Mouse (Mus musculus) hindbrain, postnatal 0 days (tissue): ENCODE results near the gene Actr1b. TPM values are rescaled to one million over a fixed set of nuclear protein-coding genes. Genes with fewer than 3 reads are reported as not detected.

Experiments used
- ATAC-seq: fragments of 200-750 bp; cut with Nextera tagmentation; 2 replicates; pipeline ENCODE4 v1.8.0; 2017; ENCODE audit warnings: mild to moderate bottlenecking, moderate TSS enrichment, moderate library complexity
- DNase-seq: peaks from one replicate; pipeline ENCODE4 v3.0.0-alpha.2; 2015; ENCODE audit warnings: low spot score
- H3K27ac ChIP-seq: fragments of 300-500 bp; sonication (generic); 2 replicates; pipeline ENCODE4 v1.5.1; 2014; ENCODE audit warnings: mild to moderate bottlenecking
- H3K27me3 ChIP-seq: fragments of 300-500 bp; sonication (generic); 2 replicates; pipeline ENCODE4 v1.6.1; 2014; ENCODE audit warnings: low read length, mixed read lengths; ENCODE audit not compliant: insufficient read depth
- H3K36me3 ChIP-seq: fragments of 300-500 bp; sonication (generic); 2 replicates; pipeline ENCODE4 v1.6.1; 2014; ENCODE audit warnings: low read length, mixed read lengths; ENCODE audit not compliant: insufficient read depth
- H3K4me1 ChIP-seq: fragments of 300-500 bp; sonication (generic); 2 replicates; pipeline ENCODE4 v1.6.1; 2014; ENCODE audit warnings: antibody characterized with exemption, low read length, mixed read lengths; ENCODE audit not compliant: insufficient read depth
- H3K4me2 ChIP-seq: fragments of 300-500 bp; sonication (generic); 2 replicates; pipeline ENCODE4 v1.6.1; 2014; ENCODE audit warnings: low read depth, mild to moderate bottlenecking, low read length, moderate library complexity, mixed read lengths
- H3K4me3 ChIP-seq: fragments of 300-500 bp; sonication (generic); 2 replicates; pipeline ENCODE4 v1.5.1; 2014; ENCODE audit warnings: low read length
- H3K9ac ChIP-seq: fragments of 300-500 bp; sonication (generic); replicated peaks from 2 replicates; pipeline ENCODE4 v1.6.1; 2014; ENCODE audit warnings: mild to moderate bottlenecking, low read length, moderate library complexity, mixed read lengths
- H3K9me3 ChIP-seq: fragments of 300-500 bp; sonication (generic); 2 replicates; pipeline ENCODE4 v1.6.1; 2016; ENCODE audit warnings: low read length, mixed read lengths
- CTCF ChIP-seq: IDR thresholded peaks from 2 replicates; pipeline ENCODE4 v1.5.1; 2016; ENCODE audit warnings: antibody characterized with exemption, control low read depth, low read depth
- whole genome bisulfite sequencing: fragments of 180-500 bp; shearing (Covaris S2); extraction: QIAGEN DNeasy Blood & Tissue Kit; methylation state at CpG from one replicate; pipeline ENCODE4 v1.1.7; 2014; 5-methylcytosine and 5-hydroxymethylcytosine counted together
- polyA plus RNA-seq: library from polyadenylated mRNA; unstranded; fragments of >200 nt; fragmentation: Nextera tagmentation; extraction: Ambion mirVana; gene quantifications from 2 replicates; pipeline ENCODE4 v1.2.1, GENCODE M21; 2015
- total RNA-seq: library from RNA; depleted of rRNA; stranded (reverse); fragments of >200 nt; gene quantifications from 2 replicates; pipeline ENCODE4 v1.2.3, GENCODE M21; 2014

Gene Actr1b
- total and polyA plus RNA-seq, 2 experiments from 2014 or later: 119 to 178 TPM

DNA sequence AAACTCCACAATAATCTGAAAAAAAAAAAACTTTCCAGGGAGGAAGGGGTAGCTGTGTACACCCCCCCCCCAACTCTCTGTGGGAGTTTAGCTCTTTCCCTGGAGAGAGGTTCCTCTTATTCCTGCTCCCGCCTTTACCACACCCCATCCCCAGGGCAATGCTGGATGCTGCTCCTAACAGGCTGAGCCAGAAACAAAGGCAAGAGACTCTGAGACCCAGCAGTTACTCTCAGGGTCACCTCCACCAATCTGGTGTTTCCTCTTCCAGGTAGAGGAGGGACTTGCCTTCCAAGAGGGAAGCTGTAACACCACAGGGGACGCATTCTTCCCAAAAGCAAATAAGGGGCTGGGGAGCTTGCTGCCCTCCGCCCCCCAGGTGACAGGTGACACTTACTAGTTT is 6.4 kb downstream of the Actr1b start:
- Histone ChIP-seq H3K9ac (no peak overlapping the region), H3K36me3 (peaks cover 35% of the 10 kb centered on the region), H3K4me3 (no peak overlapping the region), H3K27me3 (no peaks in the 10 kb centered on the region), H3K27ac (no peak overlapping the region), H3K4me1 (peaks cover 11% of the 10 kb centered on the region), H3K9me3 (no peaks in the 10 kb centered on the region), H3K4me2 (0 out of 2 replicates have a peak overlapping the region, but pooled peaks have one; percentile 77)
- TF ChIP-seq CTCF: no peak
- no peak for DNase-seq
- 76% methylated on average over 3 of the region's 3 CpGs for WGBS
- no peak for ATAC-seq

- Histone ChIP-seq H3K9ac (no peak overlapping the region), H3K27ac (no peak overlapping the region), H3K27me3 (no peaks in the 10 kb centered on the region), H3K4me2 (no peak overlapping the region), H3K36me3 (peaks cover 39% of the 10 kb centered on the region), H3K4me3 (no peak overlapping the region), H3K4me1 (peaks cover 11% of the 10 kb centered on the region), H3K9me3 (no peaks in the 10 kb centered on the region)
- WGBS: 62% methylated on average over 2 of the region's 2 CpGs
- no peak for TF ChIP-seq CTCF
- ATAC-seq: no peak
- DNase-seq: no peak
Observed at GRCm38 (mm10) chr1:36707166-36707565, 7.1 kb downstream of the Actr1b start.

GRCm38 (mm10) chr1:36697030-36697429 is 17.2 kb downstream of the Actr1b start:
- Histone ChIP-seq H3K9me3 (no peaks in the 10 kb centered on the region), H3K9ac (no peak overlapping the region; the same call in 1 of the 2 replicates), H3K4me3 (no peak overlapping the region), H3K27ac (no peak overlapping the region), H3K4me1 (peaks cover 4% of the 10 kb centered on the region), H3K36me3 (peaks cover 40% of the 10 kb centered on the region), H3K4me2 (no peak overlapping the region), H3K27me3 (no peaks in the 10 kb centered on the region)
- WGBS: 77% methylated on average over 5 of the region's 5 CpGs
- ATAC-seq: no peak
- no peak for TF ChIP-seq CTCF
- DNase-seq: no peak

DNA sequence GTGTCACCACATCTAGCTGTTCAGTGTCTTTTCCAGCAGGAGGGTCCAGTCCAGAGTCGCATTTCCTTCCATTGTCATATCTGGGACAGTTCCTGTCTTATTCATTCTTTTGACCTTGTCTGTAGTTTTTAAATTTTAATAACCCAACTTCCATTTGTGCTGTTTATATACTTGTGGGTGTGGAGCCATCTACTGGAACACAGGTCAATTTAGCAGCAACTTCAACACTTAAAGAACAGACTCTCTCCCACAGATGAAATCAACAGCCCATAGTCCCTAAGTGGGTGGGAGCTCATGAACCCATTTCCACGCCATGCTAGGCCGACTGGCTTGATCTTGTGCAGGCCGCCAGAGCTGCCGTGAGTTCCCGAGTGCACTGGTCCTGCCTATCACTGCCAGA is 17.8 kb downstream of the Actr1b start:
- Histone ChIP-seq H3K27me3 (no peaks in the 10 kb centered on the region), H3K4me2 (no peak overlapping the region), H3K9me3 (no peaks in the 10 kb centered on the region), H3K4me1 (peaks cover 6% of the 10 kb centered on the region), H3K36me3 (peaks cover 34% of the 10 kb centered on the region), H3K4me3 (no peak overlapping the region), H3K9ac (no peak overlapping the region), H3K27ac (no peak overlapping the region)
- 68% methylated on average over 6 of the region's 6 CpGs for WGBS
- DNase-seq: no peak
- no peak for ATAC-seq
- peak; percentile 39 for TF ChIP-seq CTCF

GRCm38 (mm10) chr1:36694871-36695270 is 19.4 kb downstream of the Actr1b start:
- Histone ChIP-seq H3K9me3 (no peaks in the 10 kb centered on the region), H3K4me1 (peaks cover 6% of the 10 kb centered on the region), H3K27me3 (no peaks in the 10 kb centered on the region), H3K9ac (no peak overlapping the region), H3K4me2 (no peak overlapping the region), H3K27ac (no peak overlapping the region), H3K36me3 (peaks cover 20% of the 10 kb centered on the region), H3K4me3 (no peak overlapping the region)
- WGBS: 90% methylated on average over 6 of the region's 6 CpGs
- no peak for ATAC-seq
- no peak for DNase-seq
- TF ChIP-seq CTCF: no peak

DNA sequence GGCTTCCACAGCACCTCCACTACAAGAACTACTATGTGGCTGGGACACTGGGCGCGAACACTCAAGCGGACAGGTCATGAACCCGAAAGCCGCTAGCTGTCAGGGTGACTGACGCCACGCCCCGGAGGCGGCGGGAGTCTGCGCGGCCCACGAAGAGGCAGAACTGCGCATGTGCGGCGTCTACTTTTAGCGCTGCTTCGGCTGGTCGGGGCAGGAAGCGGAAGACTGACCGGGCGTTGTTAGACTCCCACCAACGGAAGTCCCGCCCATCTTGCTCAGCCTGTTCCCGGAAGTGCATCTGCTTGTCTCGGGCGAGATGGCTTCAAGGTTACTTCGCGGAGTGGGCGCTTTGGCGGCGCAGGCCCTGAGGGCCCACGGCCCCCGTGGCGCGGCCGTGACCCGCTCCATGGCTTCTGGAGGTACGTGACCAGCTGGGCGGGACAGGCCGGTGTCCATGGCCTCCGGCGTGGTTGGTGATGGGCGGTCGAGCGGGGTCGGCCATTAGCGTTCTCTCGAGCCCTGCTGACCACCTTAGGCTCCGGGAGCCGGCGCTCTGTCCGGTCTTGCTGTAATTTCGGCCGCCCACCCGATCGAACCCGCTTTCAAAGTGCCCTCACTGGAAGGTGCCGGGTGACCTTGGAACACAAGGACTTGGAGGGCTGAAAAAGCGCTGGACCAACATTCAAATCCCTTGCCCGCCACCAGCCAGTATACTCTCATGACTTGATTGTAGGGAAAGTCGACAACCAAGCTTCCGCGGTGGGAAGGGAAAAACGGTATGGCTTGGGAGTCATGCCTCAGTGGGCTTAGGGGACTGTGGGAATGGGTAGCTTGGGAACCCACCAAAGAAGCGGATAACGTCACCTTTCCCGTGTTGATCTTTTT is 22.7 kb downstream of the Actr1b start, which contains the start of gene Cox5b:
Gene Cox5b (plus strand): TSS at position 179 of the 885 bp plus-strand sequence.
- ATAC-seq: peak; percentile 96
- under 1% methylated on average over 68 of the region's 68 CpGs for WGBS

More for the DNA sequence above, 22.7 kb downstream of the Actr1b start, which contains the start of gene Cox5b:
- Histone ChIP-seq H3K4me2 (peak within 1 kb of the TSS; percentile 72), H3K27ac (peak within 1 kb of the TSS; percentile 70), H3K4me3 (peak within 1 kb of the TSS; percentile 57), H3K9me3 (no peaks in the 10 kb centered on the region), H3K36me3 (peaks cover 12% of the 10 kb centered on the region; the same call in 1 of the 2 replicates), H3K9ac (peak within 1 kb of the TSS; percentile 78), H3K27me3 (no peaks in the 10 kb centered on the region), H3K4me1 (peaks cover 6% of the 10 kb centered on the region)
- TF ChIP-seq CTCF: no peak
- DNase-seq: peak; percentile 99
